Mouse (Mus musculus): ENCODE data around the gene Ckb. TPM values are rescaled to one million over a fixed set of nuclear protein-coding genes. Genes with fewer than 3 reads are reported as not detected.

Ckb gene
- total and polyA plus RNA-seq, 2 experiments from 2014 or later = 1,654 to 2,112 TPM

DNA sequence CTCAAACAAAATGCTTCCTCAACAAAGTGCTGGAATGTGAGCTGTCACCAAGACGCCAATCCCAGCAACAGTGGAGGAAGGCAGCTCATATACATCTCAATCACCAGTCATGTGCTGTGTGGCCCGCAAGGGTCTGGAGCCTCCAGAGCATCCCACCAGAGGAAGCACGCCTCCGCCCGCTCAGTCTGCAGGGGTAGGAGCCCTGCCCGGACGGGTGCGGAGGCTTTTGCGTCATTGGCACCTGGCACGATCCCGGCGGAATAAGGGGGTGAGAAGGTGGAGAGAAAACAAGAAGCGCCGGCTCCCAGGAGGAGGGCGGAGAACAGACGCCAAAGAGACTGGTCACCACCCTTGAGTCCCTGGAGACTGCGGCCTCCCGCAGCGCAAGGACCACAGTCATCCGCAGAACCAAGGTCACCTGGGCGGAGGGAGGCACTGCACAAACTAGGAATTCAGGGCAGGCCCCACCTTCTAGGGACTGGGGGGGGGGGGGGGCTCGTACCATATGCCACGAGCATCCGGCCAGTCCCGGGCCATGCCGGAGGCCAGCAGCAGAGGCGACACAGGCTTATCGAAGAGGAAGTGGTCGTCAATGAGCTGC, 1.7 kb downstream of the Ckb start:
- Histone ChIP-seq H3K4me1 (ENCODE audit: insufficient read depth, low read length) (0 out of 2 replicates have a peak, but pooled peaks cover 10% of the 10 kb centered on the region), H3K27me3 (ENCODE audit: insufficient read depth, low read length) (no peaks in the 10 kb centered on the region), H3K27ac (ENCODE audit: low read depth, low read length) (peak overlapping the region; percentile 89), H3K9me3 (ENCODE audit: low read length) (no peaks in the 10 kb centered on the region), H3K4me3 (ENCODE audit: low read depth, low read length) (peak overlapping the region; percentile 88), H3K36me3 (ENCODE audit: insufficient read depth, low read length) (no peaks in the 10 kb centered on the region), H3K9ac (replicated peaks; ENCODE audit: low read length, poor library complexity, severe bottlenecking) (peak overlapping the region; percentile 99), H3K4me2 (ENCODE audit: low read depth, low read length, poor library complexity, severe bottlenecking) (peak overlapping the region; percentile 63)
- no peak for TF ChIP-seq CTCF (IDR thresholded peaks at IDR 0.05)
- 4% methylated on average over 26 of the region's 29 CpGs for WGBS
- DNase-seq (ENCODE audit: low spot score) = peak; percentile 42
- no peak for ATAC-seq (ENCODE audit: low FRiP score)

DNA sequence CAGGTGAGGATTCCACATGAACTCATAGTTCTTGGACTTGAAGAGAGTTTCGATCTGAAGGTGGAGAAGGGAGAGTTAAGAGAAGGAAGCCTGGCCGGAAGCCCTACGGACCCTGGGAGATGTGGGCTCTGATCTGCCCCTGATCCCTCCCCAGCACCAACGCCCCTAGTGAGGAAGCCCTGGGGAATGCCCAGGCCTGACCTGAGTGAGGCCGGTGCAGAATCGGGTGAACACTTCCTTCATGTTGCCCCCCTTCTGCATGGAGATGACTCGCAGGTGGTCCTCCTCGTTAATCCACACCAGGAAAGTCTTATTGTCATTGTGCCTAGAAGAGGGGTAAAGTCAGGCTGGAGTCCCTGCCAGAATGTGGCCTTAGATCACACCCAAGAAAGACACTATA, 2.2 kb downstream of the Ckb start:
- Histone ChIP-seq H3K9ac (replicated peaks; ENCODE audit: low read length, poor library complexity, severe bottlenecking) (peak overlapping the region; percentile 99), H3K4me2 (ENCODE audit: low read depth, low read length, poor library complexity, severe bottlenecking) (peak overlapping the region; percentile 63), H3K9me3 (ENCODE audit: low read length) (no peaks in the 10 kb centered on the region), H3K36me3 (ENCODE audit: insufficient read depth, low read length) (no peaks in the 10 kb centered on the region), H3K27me3 (ENCODE audit: insufficient read depth, low read length) (no peaks in the 10 kb centered on the region), H3K4me3 (ENCODE audit: low read depth, low read length) (peak overlapping the region; percentile 88), H3K4me1 (ENCODE audit: insufficient read depth, low read length) (0 out of 2 replicates have a peak, but pooled peaks cover 10% of the 10 kb centered on the region), H3K27ac (ENCODE audit: low read depth, low read length) (no peak overlapping the region)
- DNase-seq (ENCODE audit: low spot score) (no peak), ATAC-seq (ENCODE audit: low FRiP score) (no peak)
- 23% methylated on average over 8 of the region's 8 CpGs for WGBS
- TF ChIP-seq CTCF (IDR thresholded peaks at IDR 0.05) = no peak

DNA sequence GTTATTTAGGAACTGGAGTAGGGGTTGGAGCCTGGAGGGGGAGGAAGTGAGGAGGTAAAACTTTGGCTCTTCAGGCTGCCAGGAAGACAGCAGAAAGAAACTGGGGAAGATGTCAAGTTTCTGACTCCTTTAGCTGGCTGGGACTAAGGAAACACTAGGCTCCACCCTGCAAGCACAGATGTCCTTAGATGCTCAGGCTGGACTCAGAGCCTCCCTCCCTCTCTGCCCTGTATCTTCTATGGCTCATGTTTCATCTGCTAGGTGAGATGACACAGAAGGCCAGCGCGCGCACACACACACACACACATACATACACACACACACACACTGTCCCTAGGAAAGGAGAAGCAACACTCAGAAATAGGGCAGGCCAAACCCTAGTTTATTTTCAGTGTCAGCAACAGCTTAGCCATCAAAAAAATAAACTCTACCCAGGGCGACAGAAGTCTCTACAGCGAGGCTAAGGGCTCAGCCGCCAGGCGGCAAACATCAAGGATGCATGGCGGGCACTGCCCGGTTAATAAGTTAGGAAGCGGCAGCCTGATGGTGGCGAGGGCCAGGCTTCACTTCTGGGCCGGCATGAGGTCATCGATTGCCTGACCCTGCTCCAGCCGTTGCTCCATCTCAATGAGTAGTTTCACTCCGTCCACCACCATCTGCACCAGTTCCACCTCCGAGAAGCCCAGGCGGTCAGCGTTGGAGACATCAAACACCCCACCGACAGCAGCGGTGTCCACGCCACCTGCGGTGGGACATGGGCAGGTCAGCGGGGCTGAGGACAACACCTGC, 2.9 kb downstream of the Ckb start:
- peak overlapping the region; percentile 63 for H3K4me2 ChIP-seq (ENCODE audit: low read depth, low read length, poor library complexity, severe bottlenecking)
- DNase-seq (ENCODE audit: low spot score) = peak; percentile 32
- no peaks in the 10 kb centered on the region for H3K9me3 ChIP-seq (ENCODE audit: low read length)
- peak overlapping the region; percentile 88 for H3K4me3 ChIP-seq (ENCODE audit: low read depth, low read length)
- no peak for TF ChIP-seq CTCF (IDR thresholded peaks at IDR 0.05)
- 39% methylated on average over 23 of the region's 23 CpGs for WGBS
- 0 out of 2 replicates have a peak, but pooled peaks cover 10% of the 10 kb centered on the region for H3K4me1 ChIP-seq (ENCODE audit: insufficient read depth, low read length)
- no peaks in the 10 kb centered on the region for H3K36me3 ChIP-seq (ENCODE audit: insufficient read depth, low read length)
- 0 out of 2 replicates have a peak overlapping the region, but pooled peaks have one; percentile 13 for H3K9ac ChIP-seq (replicated peaks; ENCODE audit: low read length, poor library complexity, severe bottlenecking)
- peak overlapping the region; percentile 65 for H3K27ac ChIP-seq (ENCODE audit: low read depth, low read length)
- no peak for ATAC-seq (ENCODE audit: low FRiP score)
- H3K27me3 ChIP-seq (ENCODE audit: insufficient read depth, low read length) = no peaks in the 10 kb centered on the region

DNA sequence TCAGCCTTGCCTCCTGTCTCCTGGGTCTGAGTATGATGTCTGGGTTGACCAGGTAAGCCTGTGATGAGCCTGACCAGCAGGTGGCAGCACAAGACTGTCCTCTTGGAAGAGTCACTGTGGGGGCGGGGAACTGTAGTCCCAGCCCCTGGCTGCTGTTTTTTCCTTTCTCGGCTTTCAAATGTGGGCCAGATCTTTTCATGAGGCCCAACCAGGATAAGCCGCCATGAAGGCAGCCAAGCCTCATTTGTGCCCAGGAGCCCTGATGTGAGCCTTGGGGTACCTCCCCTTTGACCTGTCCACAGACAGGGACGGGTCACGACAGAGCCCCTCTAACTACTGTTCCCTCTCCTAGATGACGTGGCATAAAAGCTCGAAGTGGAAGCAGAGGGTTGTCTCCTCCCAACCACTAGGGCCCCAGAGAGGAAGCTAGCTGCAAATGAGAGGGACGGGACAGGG, 3.7 kb downstream of the Ckb start:
- DNase-seq (ENCODE audit: low spot score) (peak; percentile 98), ATAC-seq (ENCODE audit: low FRiP score) (peak; percentile 51; the same call in 1 of the 2 replicates)
- 2% methylated on average over 8 of the region's 8 CpGs for WGBS
- 0 out of 2 replicates have a peak, but pooled peaks cover 10% of the 10 kb centered on the region for H3K4me1 ChIP-seq (ENCODE audit: insufficient read depth, low read length)
- peak overlapping the region; percentile 63 for H3K4me2 ChIP-seq (ENCODE audit: low read depth, low read length, poor library complexity, severe bottlenecking)
- H3K9ac ChIP-seq (replicated peaks; ENCODE audit: low read length, poor library complexity, severe bottlenecking) = 0 out of 2 replicates have a peak overlapping the region, but pooled peaks have one; percentile 13
- TF ChIP-seq CTCF (IDR thresholded peaks at IDR 0.05) = peak; percentile 98
- H3K36me3 ChIP-seq (ENCODE audit: insufficient read depth, low read length) = no peaks in the 10 kb centered on the region
- no peaks in the 10 kb centered on the region for H3K27me3 ChIP-seq (ENCODE audit: insufficient read depth, low read length)
- H3K9me3 ChIP-seq (ENCODE audit: low read length) = no peaks in the 10 kb centered on the region
- H3K4me3 ChIP-seq (ENCODE audit: low read depth, low read length) = no peak overlapping the region
- peak overlapping the region; percentile 65 for H3K27ac ChIP-seq (ENCODE audit: low read depth, low read length)

DNA sequence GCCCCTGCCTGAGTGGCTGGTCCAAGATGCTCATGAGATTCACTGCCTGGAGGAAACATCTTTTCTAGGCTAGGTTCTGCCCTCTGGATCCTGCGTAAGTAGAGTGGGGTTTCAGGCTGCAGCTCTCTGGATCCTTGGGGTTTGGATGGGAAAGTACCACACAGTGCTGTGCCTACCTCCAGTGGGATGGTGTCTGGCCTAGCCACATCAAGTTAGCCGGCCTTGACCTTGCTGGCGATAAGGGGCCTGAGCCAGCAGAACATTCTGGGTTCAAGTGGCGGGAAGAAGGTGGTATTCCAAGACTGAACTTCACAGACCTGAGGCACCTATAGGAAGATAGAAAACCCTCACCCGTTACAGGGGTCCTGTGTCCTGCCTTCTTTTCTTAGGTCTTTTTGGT, 4.7 kb downstream of the Ckb start:
- Histone ChIP-seq H3K4me1 (ENCODE audit: insufficient read depth, low read length) (0 out of 2 replicates have a peak, but pooled peaks cover 4% of the 10 kb centered on the region), H3K9ac (replicated peaks; ENCODE audit: low read length, poor library complexity, severe bottlenecking) (no peak overlapping the region), H3K4me2 (ENCODE audit: low read depth, low read length, poor library complexity, severe bottlenecking) (no peak overlapping the region), H3K4me3 (ENCODE audit: low read depth, low read length) (no peak overlapping the region), H3K27ac (ENCODE audit: low read depth, low read length) (no peak overlapping the region; the same call in 1 of the 2 replicates), H3K9me3 (ENCODE audit: low read length) (no peaks in the 10 kb centered on the region), H3K36me3 (ENCODE audit: insufficient read depth, low read length) (no peaks in the 10 kb centered on the region), H3K27me3 (ENCODE audit: insufficient read depth, low read length) (no peaks in the 10 kb centered on the region)
- ATAC-seq (ENCODE audit: low FRiP score) (no peak), DNase-seq (ENCODE audit: low spot score) (no peak)
- WGBS = 85% methylated on average over 5 of the region's 5 CpGs
- no peak for TF ChIP-seq CTCF (IDR thresholded peaks at IDR 0.05)

DNA sequence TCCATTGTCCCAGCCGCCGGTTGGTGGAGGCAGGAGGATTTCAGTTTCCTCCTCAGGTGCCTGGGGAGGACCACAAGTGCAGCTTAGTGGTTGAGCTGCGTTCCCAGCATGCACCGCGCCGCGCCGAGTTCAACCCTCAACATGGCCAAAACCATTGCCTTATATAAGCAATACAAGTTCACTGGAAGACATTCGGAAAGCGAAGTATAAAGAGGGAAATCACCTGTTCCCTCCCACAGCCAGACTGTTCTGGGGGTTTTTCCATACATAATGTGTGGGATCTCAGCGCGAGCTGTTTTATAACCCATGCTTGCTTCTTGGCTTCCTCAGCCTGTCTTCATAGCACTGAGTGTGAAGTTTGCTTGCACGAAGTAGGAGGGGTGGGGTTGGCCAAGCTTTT, 5.8 kb downstream of the Ckb start:
- H3K4me2 ChIP-seq (ENCODE audit: low read depth, low read length, poor library complexity, severe bottlenecking) = no peak overlapping the region

More for the DNA sequence above, 5.8 kb downstream of the Ckb start:
- no peaks in the 10 kb centered on the region for H3K36me3 ChIP-seq (ENCODE audit: insufficient read depth, low read length)
- 0 out of 2 replicates have a peak, but pooled peaks cover 4% of the 10 kb centered on the region for H3K4me1 ChIP-seq (ENCODE audit: insufficient read depth, low read length)
- no peak overlapping the region for H3K27ac ChIP-seq (ENCODE audit: low read depth, low read length)
- ATAC-seq (ENCODE audit: low FRiP score) = no peak
- no peaks in the 10 kb centered on the region for H3K9me3 ChIP-seq (ENCODE audit: low read length)
- WGBS = 84% methylated on average over 13 of the region's 13 CpGs
- no peak overlapping the region for H3K4me3 ChIP-seq (ENCODE audit: low read depth, low read length)
- no peak for DNase-seq (ENCODE audit: low spot score)
- no peak for TF ChIP-seq CTCF (IDR thresholded peaks at IDR 0.05)
- H3K9ac ChIP-seq (replicated peaks; ENCODE audit: low read length, poor library complexity, severe bottlenecking) = no peak overlapping the region
- H3K27me3 ChIP-seq (ENCODE audit: insufficient read depth, low read length) = no peaks in the 10 kb centered on the region

All from midbrain, postnatal 0 days (tissue).